Mouse (Mus musculus): ENCODE measurements around the gene Ugt1a1. TPM values are rescaled to one million over a fixed set of nuclear protein-coding genes. Genes with fewer than 3 reads are reported as not detected.

Ugt1a1 gene
- polyA plus RNA-seq, 1 experiment, result 31.7 TPM

- no peaks in the 10 kb centered on the region for H3K27me3 ChIP-seq (replicated peaks; ENCODE audit: control insufficient read depth, insufficient read depth, low read length)
- H3K4me3 ChIP-seq (ENCODE audit: insufficient read depth, low read depth, low read length), result no peak overlapping the region
- DNase-seq, result no peak
- no peak overlapping the region for H3K27ac ChIP-seq (ENCODE audit: insufficient read depth, low read depth, low read length)
- H3K4me1 ChIP-seq (ENCODE audit: control insufficient read depth, insufficient read depth, low read length), result no peaks in the 10 kb centered on the region
- no peaks in the 10 kb centered on the region for H3K36me3 ChIP-seq (ENCODE audit: control insufficient read depth, insufficient read depth, low read length)
- no peak for TF ChIP-seq CTCF (conservative IDR thresholded peaks at IDR 0.05; ENCODE audit: insufficient read depth, insufficient read length, low read depth, low read length)
- TF ChIP-seq POLR2A (IDR thresholded peaks at IDR 0.05; ENCODE audit: low read depth, low read length), result no peak
These were observed 14.0 kb downstream of the Ugt1a1 start for GRCm38 (mm10) chr1:88225741-88226140.

- Histone ChIP-seq H3K36me3 (ENCODE audit: control insufficient read depth, insufficient read depth, low read length) (no peaks in the 10 kb centered on the region), H3K27ac (ENCODE audit: insufficient read depth, low read depth, low read length) (no peak within 1 kb of the TSS), H3K4me3 (ENCODE audit: insufficient read depth, low read depth, low read length) (no peak within 1 kb of the TSS), H3K4me1 (ENCODE audit: control insufficient read depth, insufficient read depth, low read length) (no peaks in the 10 kb centered on the region), H3K27me3 (replicated peaks; ENCODE audit: control insufficient read depth, insufficient read depth, low read length) (no peaks in the 10 kb centered on the region)
- TF ChIP-seq CTCF (conservative IDR thresholded peaks at IDR 0.05; ENCODE audit: insufficient read depth, insufficient read length, low read depth, low read length) (no peak), POLR2A (IDR thresholded peaks at IDR 0.05; ENCODE audit: low read depth, low read length) (no peak)
- DNase-seq, result no peak
- WGBS, result 49% methylated on average over 5 of the region's 5 CpGs
These were observed 15.1 kb downstream of the Ugt1a1 start, which contains the start of gene Mroh2a for GRCm38 (mm10) chr1:88226670-88227379. TSS of gene Mroh2a (plus strand) at chr1:88226986.

GRCm38 (mm10) chr1:88227482-88227881 is 15.7 kb downstream of the Ugt1a1 start:
- 60% methylated on average over 2 of the region's 2 CpGs for WGBS
- TF ChIP-seq CTCF (conservative IDR thresholded peaks at IDR 0.05; ENCODE audit: insufficient read depth, insufficient read length, low read depth, low read length) (no peak), POLR2A (IDR thresholded peaks at IDR 0.05; ENCODE audit: low read depth, low read length) (no peak)
- Histone ChIP-seq H3K27me3 (replicated peaks; ENCODE audit: control insufficient read depth, insufficient read depth, low read length) (no peaks in the 10 kb centered on the region), H3K4me3 (ENCODE audit: insufficient read depth, low read depth, low read length) (no peak overlapping the region), H3K4me1 (ENCODE audit: control insufficient read depth, insufficient read depth, low read length) (no peaks in the 10 kb centered on the region), H3K27ac (ENCODE audit: insufficient read depth, low read depth, low read length) (no peak overlapping the region), H3K36me3 (ENCODE audit: control insufficient read depth, insufficient read depth, low read length) (no peaks in the 10 kb centered on the region)
- DNase-seq, result no peak

GRCm38 (mm10) chr1:88228121-88228520 is 16.4 kb downstream of the Ugt1a1 start:
- Histone ChIP-seq H3K27me3 (replicated peaks; ENCODE audit: control insufficient read depth, insufficient read depth, low read length) (no peaks in the 10 kb centered on the region), H3K4me1 (ENCODE audit: control insufficient read depth, insufficient read depth, low read length) (no peaks in the 10 kb centered on the region), H3K4me3 (ENCODE audit: insufficient read depth, low read depth, low read length) (no peak overlapping the region), H3K27ac (ENCODE audit: insufficient read depth, low read depth, low read length) (no peak overlapping the region), H3K36me3 (ENCODE audit: control insufficient read depth, insufficient read depth, low read length) (no peaks in the 10 kb centered on the region)
- no peak for TF ChIP-seq CTCF (conservative IDR thresholded peaks at IDR 0.05; ENCODE audit: insufficient read depth, insufficient read length, low read depth, low read length)
- WGBS, result 72% methylated on average over 7 of the region's 7 CpGs
- DNase-seq, result no peak

- Histone ChIP-seq H3K27ac (ENCODE audit: insufficient read depth, low read depth, low read length) (no peak overlapping the region), H3K4me3 (ENCODE audit: insufficient read depth, low read depth, low read length) (no peak overlapping the region), H3K36me3 (ENCODE audit: control insufficient read depth, insufficient read depth, low read length) (no peaks in the 10 kb centered on the region), H3K27me3 (replicated peaks; ENCODE audit: control insufficient read depth, insufficient read depth, low read length) (no peaks in the 10 kb centered on the region), H3K4me1 (ENCODE audit: control insufficient read depth, insufficient read depth, low read length) (no peaks in the 10 kb centered on the region)
- DNase-seq, result no peak
- TF ChIP-seq POLR2A (IDR thresholded peaks at IDR 0.05; ENCODE audit: low read depth, low read length) (no peak), CTCF (conservative IDR thresholded peaks at IDR 0.05; ENCODE audit: insufficient read depth, insufficient read length, low read depth, low read length) (no peak)
- 75% methylated on average over 3 of the region's 3 CpGs for WGBS
These were observed 17.8 kb downstream of the Ugt1a1 start for GRCm38 (mm10) chr1:88229566-88229965.

- TF ChIP-seq POLR2A (IDR thresholded peaks at IDR 0.05; ENCODE audit: low read depth, low read length) (no peak), CTCF (conservative IDR thresholded peaks at IDR 0.05; ENCODE audit: insufficient read depth, insufficient read length, low read depth, low read length) (no peak)
- WGBS, result 83% methylated on average over 5 of the region's 5 CpGs
- H3K27ac ChIP-seq (ENCODE audit: insufficient read depth, low read depth, low read length), result no peak overlapping the region
- DNase-seq, result no peak
- H3K27me3 ChIP-seq (replicated peaks; ENCODE audit: control insufficient read depth, insufficient read depth, low read length), result no peaks in the 10 kb centered on the region
- H3K4me3 ChIP-seq (ENCODE audit: insufficient read depth, low read depth, low read length), result no peak overlapping the region
- H3K36me3 ChIP-seq (ENCODE audit: control insufficient read depth, insufficient read depth, low read length), result no peaks in the 10 kb centered on the region
- H3K4me1 ChIP-seq (ENCODE audit: control insufficient read depth, insufficient read depth, low read length), result no peaks in the 10 kb centered on the region
These were observed 18.2 kb downstream of the Ugt1a1 start for GRCm38 (mm10) chr1:88229986-88230385.

GRCm38 (mm10) chr1:88230421-88230820 is 18.7 kb downstream of the Ugt1a1 start:
- WGBS, result 71% methylated on average over 7 of the region's 7 CpGs
- TF ChIP-seq POLR2A (IDR thresholded peaks at IDR 0.05; ENCODE audit: low read depth, low read length), result no peak
- no peak for TF ChIP-seq CTCF (conservative IDR thresholded peaks at IDR 0.05; ENCODE audit: insufficient read depth, insufficient read length, low read depth, low read length)
- Histone ChIP-seq H3K36me3 (ENCODE audit: control insufficient read depth, insufficient read depth, low read length) (no peaks in the 10 kb centered on the region), H3K4me3 (ENCODE audit: insufficient read depth, low read depth, low read length) (no peak overlapping the region), H3K27ac (ENCODE audit: insufficient read depth, low read depth, low read length) (no peak overlapping the region), H3K4me1 (ENCODE audit: control insufficient read depth, insufficient read depth, low read length) (no peaks in the 10 kb centered on the region), H3K27me3 (replicated peaks; ENCODE audit: control insufficient read depth, insufficient read depth, low read length) (no peaks in the 10 kb centered on the region)
- no peak for DNase-seq
